18 mouse cellular contexts compared by ENCODE assay signal in genomic region chr3:131578434-131579104, GRCm38 (mm10).
"Had no signal": no experiment of that assay in that cellular context is flagged by ENCODE, and none has a peak within 500 bp of the region (broad histone marks: within the 10 kb centered on the region; RNA-seq: fewer than 3 reads in every experiment).

No protein-coding gene starts in this region.

- H3K27ac ChIP-seq: midbrain, embryonic 10.5 days; midbrain, embryonic 12.5 days; neural tube, embryonic 13.5 days; neural tube, embryonic 15.5 days had no signal

- H3K4me2 ChIP-seq: lung, embryonic 14.5 days; midbrain, embryonic 12.5 days; neural tube, embryonic 13.5 days; neural tube, embryonic 15.5 days had no signal

- H3K4me1 ChIP-seq: midbrain, embryonic 10.5 days; midbrain, embryonic 12.5 days; neural tube, embryonic 13.5 days; neural tube, embryonic 15.5 days had no signal

- H3K27me3 ChIP-seq: midbrain, embryonic 12.5 days; neural tube, embryonic 13.5 days; neural tube, embryonic 15.5 days had no signal

- H3K4me3 ChIP-seq: midbrain, embryonic 10.5 days; midbrain, embryonic 12.5 days; myocyte; neural tube, embryonic 13.5 days; neural tube, embryonic 15.5 days had no signal

- DNase-seq: lung, embryonic 14.5 days; lung, postnatal 10 days; lung, postnatal 4 days; midbrain, embryonic 14.5 days; retina, postnatal 1 day; right cerebral cortex, adult 18-20 months; right cerebral cortex, postnatal 25 days; right cerebral cortex, postnatal 4 days; spleen, adult 18-20 months; thymus, adult 18-20 months; thymus, postnatal 14 days; thymus, postnatal 36 days had no signal

- ATAC-seq: midbrain, embryonic 16.5 days had no signal

- H3K9me3 ChIP-seq: midbrain, embryonic 10.5 days; midbrain, embryonic 12.5 days; neural tube, embryonic 13.5 days; neural tube, embryonic 15.5 days had no signal

- H3K9ac ChIP-seq: lung, embryonic 14.5 days; midbrain, embryonic 12.5 days; neural tube, embryonic 13.5 days; neural tube, embryonic 15.5 days had no signal
